Mouse (Mus musculus) limb, embryonic 13.5 days (tissue): Measurements from ENCODE around the gene Olfr786. TPM values are rescaled to one million over a fixed set of nuclear protein-coding genes. Genes with fewer than 3 reads are reported as not detected.

ENCODE experiments used
- ATAC-seq: fragments of 200-750 bp; cut with Nextera tagmentation; 2 replicates; pipeline ENCODE4 v1.8.0; 2017; ENCODE audit warnings: low read depth, moderate number of reproducible peaks, moderate TSS enrichment; ENCODE audit not compliant: low FRiP score
- H3K27ac ChIP-seq: fragments of 300-500 bp; sonication (generic); 2 replicates; pipeline ENCODE4 v1.5.1; 2015; ENCODE audit warnings: inconsistent platforms, mild to moderate bottlenecking, moderate library complexity
- H3K27me3 ChIP-seq: fragments of 300-500 bp; sonication (generic); 2 replicates; pipeline ENCODE4 v1.6.1; 2015; ENCODE audit warnings: mild to moderate bottlenecking, inconsistent platforms
- H3K36me3 ChIP-seq: fragments of 300-500 bp; sonication (generic); 2 replicates; pipeline ENCODE4 v1.6.1; 2015; ENCODE audit warnings: inconsistent platforms, mild to moderate bottlenecking, moderate library complexity
- H3K4me1 ChIP-seq: fragments of 300-500 bp; sonication (generic); 2 replicates; pipeline ENCODE4 v1.6.1; 2015; ENCODE audit warnings: inconsistent platforms
- H3K4me2 ChIP-seq: fragments of 300-500 bp; sonication (generic); replicated peaks from 2 replicates; pipeline ENCODE4 v1.6.1; 2015; ENCODE audit warnings: inconsistent platforms, mild to moderate bottlenecking, moderate library complexity
- H3K4me3 ChIP-seq: fragments of 300-500 bp; sonication (generic); 2 replicates; pipeline ENCODE4 v1.5.1; 2015; ENCODE audit warnings: moderate library complexity, mild to moderate bottlenecking, inconsistent platforms
- H3K9ac ChIP-seq: fragments of 300-500 bp; sonication (generic); 2 replicates; pipeline ENCODE4 v1.6.1; 2015; ENCODE audit warnings: mild to moderate bottlenecking, inconsistent platforms
- H3K9me3 ChIP-seq: fragments of 300-500 bp; sonication (generic); 2 replicates; pipeline ENCODE4 v1.6.1; 2016; ENCODE audit warnings: inconsistent platforms
- WGBS: fragments of 180-500 bp; shearing (Covaris S2); methylation state at CpG from one replicate; pipeline ENCODE4 v1.1.7; 2015; 5-methylcytosine and 5-hydroxymethylcytosine counted together
- polyA plus RNA-seq: library from polyadenylated mRNA; unstranded; fragments of >200 nt; fragmentation: Nextera tagmentation; extraction: Ambion mirVana; gene quantifications from 2 replicates; pipeline ENCODE4 v1.2.1, GENCODE M21; 2015

Olfr786 gene
- polyA plus RNA-seq, result not detected in 2 replicates

GRCm38 (mm10) chr10:129427006-129427405 is at the start of gene Olfr786:
Gene Olfr786 (plus strand): TSS chr10:129427306.
- Histone ChIP-seq H3K27me3 (no peaks in the 10 kb centered on the region), H3K4me2 (no peak within 1 kb of the TSS), H3K9me3 (no peaks in the 10 kb centered on the region), H3K36me3 (no peaks in the 10 kb centered on the region), H3K4me3 (no peak within 1 kb of the TSS), H3K9ac (no peak within 1 kb of the TSS), H3K4me1 (no peaks in the 10 kb centered on the region), H3K27ac (no peak within 1 kb of the TSS)
- ATAC-seq, result no peak

GRCm38 (mm10) chr10:129383783-129384182 is 43.3 kb upstream of the Olfr786 start, which contains the start of gene Olfr784:
Gene Olfr784 (plus strand): TSS chr10:129384083.
- H3K36me3 ChIP-seq, result no peaks in the 10 kb centered on the region
- H3K27me3 ChIP-seq, result no peaks in the 10 kb centered on the region
- H3K4me2 ChIP-seq, result no peak within 1 kb of the TSS
- no peak within 1 kb of the TSS for H3K4me3 ChIP-seq
- no peaks in the 10 kb centered on the region for H3K9me3 ChIP-seq
- ATAC-seq, result no peak
- no peak within 1 kb of the TSS for H3K27ac ChIP-seq
- H3K4me1 ChIP-seq, result no peaks in the 10 kb centered on the region
- no peak within 1 kb of the TSS for H3K9ac ChIP-seq

GRCm38 (mm10) chr10:129400892-129401291 is 26.2 kb upstream of the Olfr786 start:
- no peaks in the 10 kb centered on the region for H3K9me3 ChIP-seq
- H3K27ac ChIP-seq, result no peak overlapping the region
- WGBS, result 47% methylated on average over 5 of the region's 5 CpGs
- H3K27me3 ChIP-seq, result no peaks in the 10 kb centered on the region
- ATAC-seq, result no peak
- H3K4me3 ChIP-seq, result no peak overlapping the region
- H3K36me3 ChIP-seq, result no peaks in the 10 kb centered on the region
- H3K9ac ChIP-seq, result no peak overlapping the region
- H3K4me1 ChIP-seq, result no peaks in the 10 kb centered on the region
- H3K4me2 ChIP-seq, result no peak overlapping the region

GRCm38 (mm10) chr10:129405126-129405525 is 22.0 kb upstream of the Olfr786 start, which contains the start of gene Olfr785:
Gene Olfr785 (plus strand): TSS chr10:129405426.
- Histone ChIP-seq H3K27ac (no peak within 1 kb of the TSS), H3K36me3 (no peaks in the 10 kb centered on the region), H3K27me3 (no peaks in the 10 kb centered on the region), H3K4me3 (no peak within 1 kb of the TSS), H3K4me1 (no peaks in the 10 kb centered on the region), H3K9me3 (no peaks in the 10 kb centered on the region), H3K4me2 (no peak within 1 kb of the TSS), H3K9ac (no peak within 1 kb of the TSS)
- WGBS, result 75% methylated on average over 2 of the region's 2 CpGs
- no peak for ATAC-seq

- H3K4me1 ChIP-seq, result no peaks in the 10 kb centered on the region
- H3K36me3 ChIP-seq, result no peaks in the 10 kb centered on the region
- no peak within 1 kb of the TSS for H3K4me3 ChIP-seq
- ATAC-seq, result no peak
- H3K9me3 ChIP-seq, result no peaks in the 10 kb centered on the region
- no peak within 1 kb of the TSS for H3K4me2 ChIP-seq
- H3K27ac ChIP-seq, result no peak within 1 kb of the TSS
- WGBS, result 88% methylated on average over 3 of the region's 3 CpGs
- H3K27me3 ChIP-seq, result no peaks in the 10 kb centered on the region
- H3K9ac ChIP-seq, result no peak within 1 kb of the TSS
These were observed 34.5 kb downstream of the Olfr786 start, which contains the start of gene Olfr787 for GRCm38 (mm10) chr10:129461562-129461961. Gene Olfr787 (plus strand): TSS chr10:129461862.

GRCm38 (mm10) chr10:129470698-129471097 is 43.6 kb downstream of the Olfr786 start, which contains the start of gene Olfr788:
Gene Olfr788 (plus strand): TSS chr10:129470998.
- Histone ChIP-seq H3K27me3 (no peaks in the 10 kb centered on the region), H3K9me3 (no peaks in the 10 kb centered on the region), H3K4me1 (no peaks in the 10 kb centered on the region), H3K4me2 (no peak within 1 kb of the TSS), H3K4me3 (no peak within 1 kb of the TSS), H3K9ac (no peak within 1 kb of the TSS), H3K36me3 (no peaks in the 10 kb centered on the region), H3K27ac (no peak within 1 kb of the TSS)
- no peak for ATAC-seq

- Histone ChIP-seq H3K27me3 (no peaks in the 10 kb centered on the region), H3K9ac (no peak overlapping the region), H3K4me1 (no peaks in the 10 kb centered on the region), H3K4me3 (no peak overlapping the region), H3K4me2 (no peak overlapping the region), H3K9me3 (no peaks in the 10 kb centered on the region), H3K36me3 (no peaks in the 10 kb centered on the region), H3K27ac (no peak overlapping the region)
- 70% methylated on average over 2 of the region's 2 CpGs for whole genome bisulfite sequencing
- no peak for ATAC-seq
These were observed 46.1 kb downstream of the Olfr786 start for GRCm38 (mm10) chr10:129473256-129473655.

- Histone ChIP-seq H3K4me1 (no peaks in the 10 kb centered on the region), H3K4me2 (no peak overlapping the region), H3K27me3 (no peaks in the 10 kb centered on the region), H3K27ac (no peak overlapping the region), H3K36me3 (no peaks in the 10 kb centered on the region), H3K4me3 (no peak overlapping the region), H3K9me3 (no peaks in the 10 kb centered on the region), H3K9ac (no peak overlapping the region)
- no peak for ATAC-seq
These were observed 46.6 kb downstream of the Olfr786 start for GRCm38 (mm10) chr10:129473723-129474122.

- no peak within 1 kb of the TSS for H3K27ac ChIP-seq
- ATAC-seq, result no peak
- H3K4me1 ChIP-seq, result no peaks in the 10 kb centered on the region
- H3K27me3 ChIP-seq, result no peaks in the 10 kb centered on the region
- no peak within 1 kb of the TSS for H3K4me3 ChIP-seq
- no peaks in the 10 kb centered on the region for H3K9me3 ChIP-seq
- H3K36me3 ChIP-seq, result no peaks in the 10 kb centered on the region
- no peak within 1 kb of the TSS for H3K4me2 ChIP-seq
- WGBS, result 63% methylated on average over 2 of the region's 2 CpGs
- no peak within 1 kb of the TSS for H3K9ac ChIP-seq
These were observed 57.3 kb downstream of the Olfr786 start, which contains the start of gene Olfr789 for GRCm38 (mm10) chr10:129484452-129484851. Gene Olfr789 (plus strand): TSS chr10:129484752.

Other genes starting within 250 kb of the Olfr786 start
- not detected in 2 replicates for gene Olfr772, start 249.4 kb upstream of the Olfr786 start, polyA plus RNA-seq
- not detected in 2 replicates for gene Olfr773, start 239.9 kb upstream of the Olfr786 start, polyA plus RNA-seq
- gene Olfr774, start 191.1 kb upstream of the Olfr786 start, polyA plus RNA-seq, result not detected in 2 replicates
- not detected in 2 replicates for gene Olfr775, start 178.9 kb upstream of the Olfr786 start, polyA plus RNA-seq
- not detected in 2 replicates for gene Olfr776, start 168.2 kb upstream of the Olfr786 start, polyA plus RNA-seq
- gene Olfr777, start 155.8 kb upstream of the Olfr786 start, polyA plus RNA-seq, result not detected in 2 replicates
- not detected in 2 replicates for gene Olfr780, start 109.2 kb upstream of the Olfr786 start, polyA plus RNA-seq
- gene Olfr781, start 98.5 kb upstream of the Olfr786 start, polyA plus RNA-seq, result not detected in 2 replicates
- not detected in 2 replicates for gene Olfr782, start 78.5 kb upstream of the Olfr786 start, polyA plus RNA-seq
- gene Olfr784, start 43.2 kb upstream of the Olfr786 start, polyA plus RNA-seq, result 0.06 TPM in 2 replicates
- gene Olfr785, start 21.9 kb upstream of the Olfr786 start, polyA plus RNA-seq, result not detected in 2 replicates
- gene Olfr787, start 34.6 kb downstream of the Olfr786 start, polyA plus RNA-seq, result not detected in 2 replicates
- gene Olfr788, start 43.7 kb downstream of the Olfr786 start, polyA plus RNA-seq, result not detected in 2 replicates
- gene Olfr789, start 57.4 kb downstream of the Olfr786 start, polyA plus RNA-seq, result not detected in 2 replicates
- gene Olfr790, start 71.2 kb downstream of the Olfr786 start, polyA plus RNA-seq, result not detected in 2 replicates
- gene Olfr791, start 94.5 kb downstream of the Olfr786 start, polyA plus RNA-seq, result not detected in 2 replicates
- not detected in 2 replicates for gene Olfr792, start 111.9 kb downstream of the Olfr786 start, polyA plus RNA-seq
- gene Olfr794, start 140.3 kb downstream of the Olfr786 start, polyA plus RNA-seq, result not detected in 2 replicates
- gene Olfr796, start 185.3 kb downstream of the Olfr786 start, polyA plus RNA-seq, result not detected in 2 replicates
- not detected in 2 replicates for gene Olfr798, start 200.6 kb downstream of the Olfr786 start, polyA plus RNA-seq
- not detected in 2 replicates for gene Olfr799, start 210.2 kb downstream of the Olfr786 start, polyA plus RNA-seq
- gene Olfr800, start 230.4 kb downstream of the Olfr786 start, polyA plus RNA-seq, result not detected in 2 replicates
- not detected in 2 replicates for gene Olfr801, start 246.6 kb downstream of the Olfr786 start, polyA plus RNA-seq